Mouse (Mus musculus): Measurements from ENCODE around the gene BC049762. TPM values are rescaled to one million over a fixed set of nuclear protein-coding genes. Genes with fewer than 3 reads are reported as not detected.

Gene BC049762
- polyA plus RNA-seq, 1 experiment from 2014 or later, result 0.91 TPM

- H3K27ac ChIP-seq, result no peak overlapping the region
- peaks cover 26% of the 10 kb centered on the region for H3K4me1 ChIP-seq
- peaks cover 31% of the 10 kb centered on the region for H3K36me3 ChIP-seq
- no peaks in the 10 kb centered on the region for H3K27me3 ChIP-seq (ENCODE audit: low read depth, poor library complexity, severe bottlenecking)
- no peak for DNase-seq (ENCODE audit: low spot score)
- H3K9me3 ChIP-seq (replicated peaks), result no peaks in the 10 kb centered on the region
- H3K4me3 ChIP-seq, result peak overlapping the region; percentile 87
- 25% methylated on average over 6 of the region's 6 CpGs for WGBS
These were observed 1.5 kb upstream of the BC049762 start for GRCm38 (mm10) chr11:51264352-51264751.

GRCm38 (mm10) chr11:51263286-51263831, 513 bp upstream of the BC049762 start:
- under 1% methylated on average over 44 of the region's 50 CpGs for WGBS
- H3K9me3 ChIP-seq (replicated peaks), result no peaks in the 10 kb centered on the region
- peaks cover 26% of the 10 kb centered on the region for H3K4me1 ChIP-seq
- H3K36me3 ChIP-seq, result peaks cover 21% of the 10 kb centered on the region
- peak overlapping the region; percentile 87 for H3K4me3 ChIP-seq
- no peaks in the 10 kb centered on the region for H3K27me3 ChIP-seq (ENCODE audit: low read depth, poor library complexity, severe bottlenecking)
- DNase-seq (ENCODE audit: low spot score), result no peak
- H3K27ac ChIP-seq, result peak overlapping the region; percentile 98

- Histone ChIP-seq H3K4me3 (peak within 1 kb of the TSS; percentile 87), H3K27ac (peak within 1 kb of the TSS; percentile 98), H3K27me3 (ENCODE audit: low read depth, poor library complexity, severe bottlenecking) (no peaks in the 10 kb centered on the region), H3K36me3 (peaks cover 5% of the 10 kb centered on the region), H3K9me3 (replicated peaks) (no peaks in the 10 kb centered on the region), H3K4me1 (peaks cover 26% of the 10 kb centered on the region)
- no peak for DNase-seq (ENCODE audit: low spot score)
- WGBS, result 91% methylated on average over 3 of the region's 3 CpGs
These were observed 1.1 kb downstream of the BC049762 start, which contains the start of gene Clk4 for GRCm38 (mm10) chr11:51261680-51262219. Clk4 (plus strand) TSS chr11:51261730.

- no peak for DNase-seq (ENCODE audit: low spot score)
- no peak overlapping the region for H3K27ac ChIP-seq
- 88% methylated on average over 4 of the region's 4 CpGs for WGBS
- H3K4me1 ChIP-seq, result no peaks in the 10 kb centered on the region
- H3K9me3 ChIP-seq (replicated peaks), result no peaks in the 10 kb centered on the region
- no peaks in the 10 kb centered on the region for H3K27me3 ChIP-seq (ENCODE audit: low read depth, poor library complexity, severe bottlenecking)
- H3K4me3 ChIP-seq, result no peak overlapping the region
- no peaks in the 10 kb centered on the region for H3K36me3 ChIP-seq
These were observed 5.8 kb downstream of the BC049762 start for GRCm38 (mm10) chr11:51257006-51257405.

- no peak overlapping the region for H3K27ac ChIP-seq
- 83% methylated on average over 2 of the region's 2 CpGs for WGBS
These were observed 19.9 kb downstream of the BC049762 start for GRCm38 (mm10) chr11:51242897-51243296.

GRCm38 (mm10) chr11:51234626-51235025, 28.2 kb downstream of the BC049762 start:
- H3K27ac ChIP-seq, result no peak overlapping the region
- peak; percentile 2 for DNase-seq (ENCODE audit: low spot score)
- 87% methylated on average over 9 of the region's 9 CpGs for WGBS

More at GRCm38 (mm10) chr11:51242897-51243296, 19.9 kb downstream of the BC049762 start:
- Histone ChIP-seq H3K9me3 (replicated peaks) (no peaks in the 10 kb centered on the region), H3K27me3 (ENCODE audit: low read depth, poor library complexity, severe bottlenecking) (no peaks in the 10 kb centered on the region), H3K4me1 (no peaks in the 10 kb centered on the region), H3K36me3 (no peaks in the 10 kb centered on the region), H3K4me3 (no peak overlapping the region)
- no peak for DNase-seq (ENCODE audit: low spot score)

GRCm38 (mm10) chr11:51227104-51227503, 35.7 kb downstream of the BC049762 start:
- H3K4me3 ChIP-seq, result no peak overlapping the region
- no peaks in the 10 kb centered on the region for H3K27me3 ChIP-seq (ENCODE audit: low read depth, poor library complexity, severe bottlenecking)
- no peak for DNase-seq (ENCODE audit: low spot score)
- 85% methylated on average over 4 of the region's 4 CpGs for WGBS
- H3K4me1 ChIP-seq, result no peaks in the 10 kb centered on the region
- H3K36me3 ChIP-seq, result no peaks in the 10 kb centered on the region
- H3K27ac ChIP-seq, result no peak overlapping the region
- no peaks in the 10 kb centered on the region for H3K9me3 ChIP-seq (replicated peaks)

More at GRCm38 (mm10) chr11:51234626-51235025, 28.2 kb downstream of the BC049762 start:
- Histone ChIP-seq H3K4me1 (no peaks in the 10 kb centered on the region), H3K4me3 (no peak overlapping the region), H3K36me3 (no peaks in the 10 kb centered on the region), H3K27me3 (ENCODE audit: low read depth, poor library complexity, severe bottlenecking) (no peaks in the 10 kb centered on the region), H3K9me3 (replicated peaks) (no peaks in the 10 kb centered on the region)

GRCm38 (mm10) chr11:51220308-51220707, 42.5 kb downstream of the BC049762 start, which contains the start of gene Gm12569:
Gm12569 (plus strand) TSS chr11:51220473.
- no peak within 1 kb of the TSS for H3K27ac ChIP-seq
- no peaks in the 10 kb centered on the region for H3K36me3 ChIP-seq
- WGBS, result 92% methylated on average over 11 of the region's 11 CpGs
- H3K27me3 ChIP-seq (ENCODE audit: low read depth, poor library complexity, severe bottlenecking), result no peaks in the 10 kb centered on the region
- DNase-seq (ENCODE audit: low spot score), result no peak
- H3K9me3 ChIP-seq (replicated peaks), result no peaks in the 10 kb centered on the region
- H3K4me3 ChIP-seq, result no peak within 1 kb of the TSS
- H3K4me1 ChIP-seq, result no peaks in the 10 kb centered on the region

GRCm38 (mm10) chr11:51219396-51219980, 43.4 kb downstream of the BC049762 start:
- H3K4me1 ChIP-seq, result no peaks in the 10 kb centered on the region
- H3K27me3 ChIP-seq (ENCODE audit: low read depth, poor library complexity, severe bottlenecking), result no peaks in the 10 kb centered on the region
- WGBS, result 90% methylated on average over 12 of the region's 12 CpGs
- no peak overlapping the region for H3K4me3 ChIP-seq
- no peak overlapping the region for H3K27ac ChIP-seq
- no peaks in the 10 kb centered on the region for H3K9me3 ChIP-seq (replicated peaks)
- no peaks in the 10 kb centered on the region for H3K36me3 ChIP-seq
- DNase-seq (ENCODE audit: low spot score), result no peak

GRCm38 (mm10) chr11:51214021-51214420, 48.8 kb downstream of the BC049762 start:
- H3K4me3 ChIP-seq, result no peak overlapping the region
- H3K4me1 ChIP-seq, result no peaks in the 10 kb centered on the region
- DNase-seq (ENCODE audit: low spot score), result no peak
- H3K27ac ChIP-seq, result no peak overlapping the region
- H3K9me3 ChIP-seq (replicated peaks), result no peaks in the 10 kb centered on the region
- 83% methylated on average over 7 of the region's 7 CpGs for WGBS
- no peaks in the 10 kb centered on the region for H3K36me3 ChIP-seq
- H3K27me3 ChIP-seq (ENCODE audit: low read depth, poor library complexity, severe bottlenecking), result no peaks in the 10 kb centered on the region

- no peak for DNase-seq (ENCODE audit: low spot score)
- no peak overlapping the region for H3K27ac ChIP-seq
- WGBS, result 92% methylated on average over 5 of the region's 5 CpGs
- no peaks in the 10 kb centered on the region for H3K36me3 ChIP-seq
- no peaks in the 10 kb centered on the region for H3K9me3 ChIP-seq (replicated peaks)
- no peaks in the 10 kb centered on the region for H3K4me1 ChIP-seq
- no peaks in the 10 kb centered on the region for H3K27me3 ChIP-seq (ENCODE audit: low read depth, poor library complexity, severe bottlenecking)
- no peak overlapping the region for H3K4me3 ChIP-seq
These were observed 51.4 kb downstream of the BC049762 start for GRCm38 (mm10) chr11:51211426-51211825.

- H3K27me3 ChIP-seq (ENCODE audit: low read depth, poor library complexity, severe bottlenecking), result no peaks in the 10 kb centered on the region
- no peaks in the 10 kb centered on the region for H3K36me3 ChIP-seq
- H3K4me3 ChIP-seq, result no peak overlapping the region
- H3K9me3 ChIP-seq (replicated peaks), result no peaks in the 10 kb centered on the region
- DNase-seq (ENCODE audit: low spot score), result no peak
- H3K4me1 ChIP-seq, result no peaks in the 10 kb centered on the region
- 92% methylated on average over 3 of the region's 3 CpGs for WGBS
- no peak overlapping the region for H3K27ac ChIP-seq
These were observed 55.1 kb downstream of the BC049762 start for GRCm38 (mm10) chr11:51207758-51208157.
